Mouse (Mus musculus): ENCODE measurements at regions not wholly inside any gene's neighbourhood (a gene's known extent, or its start where the extent isn't known, plus 50 kb on each side); places are given as distances from the start of the nearest gene placed in this dataset.

- Histone ChIP-seq H3K27ac (no peak overlapping the region), H3K27me3 (no peaks in the 10 kb centered on the region), H3K4me2 (replicated peaks) (no peak overlapping the region), H3K4me1 (no peaks in the 10 kb centered on the region), H3K9ac (no peak overlapping the region), H3K9me3 (no peaks in the 10 kb centered on the region), H3K36me3 (no peaks in the 10 kb centered on the region), H3K4me3 (no peak overlapping the region)
- WGBS = 74% methylated on average over 6 of the region's 6 CpGs
- ATAC-seq (ENCODE audit: insufficient number of reproducible peaks, insufficient read depth, low FRiP score, low TSS enrichment) = no peak
Measured at GRCm38 (mm10) chr1:35243339-35243738, 393.6 kb downstream of the Plekhb2 start.

DNA sequence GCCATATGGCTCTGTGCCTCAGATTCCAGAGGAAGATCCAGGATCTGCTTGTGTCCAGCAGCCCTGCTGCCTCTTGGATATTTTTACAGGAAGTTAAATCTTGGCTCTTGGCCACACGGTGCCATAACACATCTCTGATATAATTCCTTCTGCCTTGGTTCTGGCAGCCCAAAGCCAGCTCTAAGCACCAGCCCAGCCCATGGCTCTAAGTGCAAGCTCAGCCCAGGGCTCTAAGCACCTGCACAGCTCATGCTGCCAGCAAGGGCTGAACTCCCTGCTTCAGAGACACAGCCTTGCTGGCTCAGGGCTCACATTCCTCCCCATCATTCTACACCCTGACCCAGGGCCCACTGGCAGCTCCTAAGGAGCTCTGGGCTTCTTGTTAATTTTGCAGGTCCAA, 415.3 kb downstream of the Plekhb2 start:
- Histone ChIP-seq H3K4me2 (replicated peaks) (no peak overlapping the region), H3K36me3 (no peaks in the 10 kb centered on the region), H3K4me1 (no peaks in the 10 kb centered on the region), H3K27ac (no peak overlapping the region), H3K9me3 (no peaks in the 10 kb centered on the region), H3K4me3 (no peak overlapping the region), H3K27me3 (no peaks in the 10 kb centered on the region), H3K9ac (no peak overlapping the region)
- no peak for ATAC-seq (ENCODE audit: insufficient number of reproducible peaks, insufficient read depth, low FRiP score, low TSS enrichment)
- 80% methylated on average over 1 of the region's 1 CpGs for WGBS

DNA sequence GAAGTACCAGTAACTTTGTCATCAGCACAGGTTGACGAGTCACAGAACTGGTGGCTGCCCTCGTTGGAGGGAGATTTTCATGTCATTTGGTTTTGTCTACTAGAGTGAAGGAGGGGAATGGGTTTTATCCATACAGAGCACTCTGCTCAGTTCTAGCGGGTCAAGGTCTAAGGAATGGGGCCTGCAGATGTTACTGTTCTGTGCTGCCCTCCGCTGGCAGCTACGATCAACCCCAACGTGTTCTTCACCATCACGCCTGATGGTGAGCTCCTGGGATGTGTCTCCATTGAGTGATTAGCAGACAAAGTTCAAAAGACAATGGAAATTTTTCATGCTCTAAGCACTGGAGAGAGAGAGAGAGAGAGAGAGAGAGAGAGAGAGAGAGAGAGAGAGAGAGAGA, 416.9 kb downstream of the Plekhb2 start:
- Histone ChIP-seq H3K9me3 (no peaks in the 10 kb centered on the region), H3K27ac (no peak overlapping the region), H3K27me3 (no peaks in the 10 kb centered on the region), H3K4me1 (no peaks in the 10 kb centered on the region), H3K36me3 (no peaks in the 10 kb centered on the region), H3K4me2 (replicated peaks) (no peak overlapping the region), H3K9ac (no peak overlapping the region), H3K4me3 (no peak overlapping the region)
- no peak for ATAC-seq (ENCODE audit: insufficient number of reproducible peaks, insufficient read depth, low FRiP score, low TSS enrichment)
- 59% methylated on average over 7 of the region's 7 CpGs for WGBS

- 79% methylated on average over 7 of the region's 7 CpGs for WGBS
- Histone ChIP-seq H3K4me3 (no peak overlapping the region), H3K36me3 (no peaks in the 10 kb centered on the region), H3K4me2 (replicated peaks) (no peak overlapping the region), H3K9ac (no peak overlapping the region), H3K4me1 (no peaks in the 10 kb centered on the region), H3K9me3 (no peaks in the 10 kb centered on the region), H3K27ac (no peak overlapping the region), H3K27me3 (no peaks in the 10 kb centered on the region)
- ATAC-seq (ENCODE audit: insufficient number of reproducible peaks, insufficient read depth, low FRiP score, low TSS enrichment) = no peak
Measured at GRCm38 (mm10) chr1:35267883-35268282, 418.1 kb downstream of the Plekhb2 start.

DNA sequence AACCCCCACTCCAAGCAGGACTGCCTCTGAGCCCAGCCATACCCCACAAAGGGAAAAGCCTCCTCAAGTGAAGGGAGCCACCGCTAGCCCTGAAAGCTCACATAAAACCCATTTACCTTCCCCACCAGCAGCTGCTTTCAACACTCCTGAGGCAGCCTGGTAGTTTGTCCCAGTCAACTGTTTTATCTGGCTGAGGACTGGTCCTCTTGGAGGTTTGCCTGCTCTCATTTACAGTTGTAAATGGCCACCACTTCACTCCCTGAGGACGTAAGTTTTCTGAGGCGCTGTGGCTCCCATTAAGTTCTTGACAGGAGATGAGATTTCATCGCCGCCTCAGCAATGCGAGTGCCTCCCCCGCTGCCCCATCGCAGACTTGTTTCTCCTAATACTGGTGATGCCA, 425.2 kb downstream of the Plekhb2 start:
- Histone ChIP-seq H3K4me1 (no peaks in the 10 kb centered on the region), H3K4me2 (replicated peaks) (no peak overlapping the region), H3K4me3 (no peak overlapping the region), H3K27me3 (no peaks in the 10 kb centered on the region), H3K9me3 (no peaks in the 10 kb centered on the region), H3K36me3 (no peaks in the 10 kb centered on the region), H3K27ac (no peak overlapping the region), H3K9ac (no peak overlapping the region)
- no peak for ATAC-seq (ENCODE audit: insufficient number of reproducible peaks, insufficient read depth, low FRiP score, low TSS enrichment)
- 89% methylated on average over 8 of the region's 8 CpGs for WGBS
